Mouse (Mus musculus) midbrain, embryonic 10.5 days (tissue): ENCODE results near the gene 1700024P04Rik. TPM values are rescaled to one million over a fixed set of nuclear protein-coding genes. Genes with fewer than 3 reads are reported as not detected.

Source experiments
- polyA plus RNA-seq: library from polyadenylated mRNA; unstranded; fragments of >200 nt; fragmentation: Nextera tagmentation; extraction: Ambion mirVana; gene quantifications from 2 replicates; pipeline ENCODE4 v1.2.1, GENCODE M21; 2016

Gene 1700024P04Rik
- polyA plus RNA-seq, 1 experiment from 2014 or later, result not detected

Other genes with a start within 250 kb of the 1700024P04Rik start
- 26.5 and 26.9 TPM in 2 replicates for gene Fcho2, start 169.1 kb downstream of the 1700024P04Rik start, polyA plus RNA-seq
- 75.1 and 75.7 TPM in 2 replicates for gene Tnpo1, start 58.2 kb downstream of the 1700024P04Rik start, polyA plus RNA-seq
- gene Zfp366, start 200.3 kb upstream of the 1700024P04Rik start, polyA plus RNA-seq, result 0.37 and 0.44 TPM in 2 replicates